Mouse (Mus musculus): ENCODE data around the gene E2f8. TPM values are rescaled to one million over a fixed set of nuclear protein-coding genes. Genes with fewer than 3 reads are reported as not detected.

E2f8 gene
- under 1 TPM; 0.33 to 0.67 TPM for total RNA-seq (2021)
- long read RNA-seq, experiment 1 = 0 reads
- long read RNA-seq, experiment 2 = 0 reads

- peak; percentile 67 for DNase-seq
These were observed at the start of gene E2f8 for GRCm38 (mm10) chr7:48881486-48881885. Gene E2f8 (minus strand): TSS chr7:48881596.

- no peak for DNase-seq
These were observed 49.0 kb upstream of the E2f8 start for GRCm38 (mm10) chr7:48930399-48930798.

- no peak for DNase-seq
These were observed 47.0 kb upstream of the E2f8 start for GRCm38 (mm10) chr7:48928364-48928763.

GRCm38 (mm10) chr7:48925214-48925613 is 43.8 kb upstream of the E2f8 start:
- no peak for DNase-seq

GRCm38 (mm10) chr7:48923620-48924019 is 42.2 kb upstream of the E2f8 start:
- no peak for DNase-seq

- no peak for DNase-seq
These were observed 37.0 kb upstream of the E2f8 start for GRCm38 (mm10) chr7:48918389-48918788.

- DNase-seq = no peak
These were observed 36.6 kb upstream of the E2f8 start for GRCm38 (mm10) chr7:48917988-48918387.

GRCm38 (mm10) chr7:48917463-48917862 is 36.1 kb upstream of the E2f8 start:
- no peak for DNase-seq

GRCm38 (mm10) chr7:48914630-48915506 is 33.5 kb upstream of the E2f8 start:
- no peak for DNase-seq

- no peak for DNase-seq
These were observed 29.8 kb upstream of the E2f8 start for GRCm38 (mm10) chr7:48911146-48911545.

GRCm38 (mm10) chr7:48910282-48910681 is 28.9 kb upstream of the E2f8 start:
- DNase-seq = no peak

GRCm38 (mm10) chr7:48909342-48909671 is 27.9 kb upstream of the E2f8 start:
- no peak for DNase-seq

GRCm38 (mm10) chr7:48908521-48909341 is 27.3 kb upstream of the E2f8 start, which contains the start of gene Nav2:
Gene Nav2 (plus strand): TSS chr7:48908716.
- no peak for DNase-seq

- DNase-seq = no peak
These were observed 21.1 kb upstream of the E2f8 start for GRCm38 (mm10) chr7:48902454-48902853.

GRCm38 (mm10) chr7:48900408-48901167 is 19.2 kb upstream of the E2f8 start:
- no peak for DNase-seq

GRCm38 (mm10) chr7:48898416-48898815 is 17.0 kb upstream of the E2f8 start:
- DNase-seq = no peak

GRCm38 (mm10) chr7:48897539-48898163 is 16.3 kb upstream of the E2f8 start:
- DNase-seq = no peak

GRCm38 (mm10) chr7:48896051-48896450 is 14.7 kb upstream of the E2f8 start:
- DNase-seq = no peak

GRCm38 (mm10) chr7:48895475-48895874 is 14.1 kb upstream of the E2f8 start:
- no peak for DNase-seq

GRCm38 (mm10) chr7:48894763-48895162 is 13.4 kb upstream of the E2f8 start:
- DNase-seq = no peak

GRCm38 (mm10) chr7:48894152-48894551 is 12.8 kb upstream of the E2f8 start:
- no peak for DNase-seq

- no peak for DNase-seq
These were observed 11.7 kb upstream of the E2f8 start for GRCm38 (mm10) chr7:48893093-48893492.

Measured in gastrocnemius, postnatal 25 days (tissue).